Mouse (Mus musculus): ENCODE data around the gene Elk4.
A peak's percentile ranks its signal among the peaks of the same experiment; 100 is the strongest.

Elk4 gene

DNA sequence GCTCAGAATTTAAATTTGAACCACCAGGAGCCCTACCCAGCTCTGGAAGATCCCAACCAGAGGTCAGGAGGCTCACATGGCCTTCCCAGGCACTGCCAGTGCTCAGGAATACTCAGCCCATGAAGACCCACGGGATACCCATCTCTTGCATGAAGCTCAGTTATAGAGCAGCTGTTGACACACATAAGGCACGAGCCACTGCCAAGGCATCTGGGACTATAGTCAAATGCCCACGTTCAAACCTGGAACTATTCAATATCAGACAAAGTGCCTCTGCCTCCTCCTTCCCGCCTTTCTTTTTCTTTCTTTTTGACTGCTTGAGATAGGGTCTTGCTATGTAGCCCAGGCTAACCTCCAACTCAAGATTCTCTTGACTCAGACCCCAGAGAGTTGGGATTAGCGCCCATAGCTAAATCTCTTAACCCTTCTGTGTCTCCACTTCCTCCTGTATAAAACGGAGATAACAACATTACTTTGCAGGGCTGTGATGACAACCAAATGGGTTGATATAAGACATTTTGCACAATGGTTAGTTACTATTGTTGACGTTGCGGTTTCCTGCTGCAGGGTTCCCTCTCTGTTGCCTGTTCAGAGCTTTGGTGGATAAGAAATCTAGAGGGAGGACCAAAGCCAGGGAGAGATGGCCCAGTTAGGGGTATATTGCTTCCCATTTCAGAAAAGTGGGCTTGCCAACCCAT is 58.2 kb downstream of the Elk4 start:
- no peak for DNase-seq (ENCODE audit: low spot score in 2 of 2)

DNA sequence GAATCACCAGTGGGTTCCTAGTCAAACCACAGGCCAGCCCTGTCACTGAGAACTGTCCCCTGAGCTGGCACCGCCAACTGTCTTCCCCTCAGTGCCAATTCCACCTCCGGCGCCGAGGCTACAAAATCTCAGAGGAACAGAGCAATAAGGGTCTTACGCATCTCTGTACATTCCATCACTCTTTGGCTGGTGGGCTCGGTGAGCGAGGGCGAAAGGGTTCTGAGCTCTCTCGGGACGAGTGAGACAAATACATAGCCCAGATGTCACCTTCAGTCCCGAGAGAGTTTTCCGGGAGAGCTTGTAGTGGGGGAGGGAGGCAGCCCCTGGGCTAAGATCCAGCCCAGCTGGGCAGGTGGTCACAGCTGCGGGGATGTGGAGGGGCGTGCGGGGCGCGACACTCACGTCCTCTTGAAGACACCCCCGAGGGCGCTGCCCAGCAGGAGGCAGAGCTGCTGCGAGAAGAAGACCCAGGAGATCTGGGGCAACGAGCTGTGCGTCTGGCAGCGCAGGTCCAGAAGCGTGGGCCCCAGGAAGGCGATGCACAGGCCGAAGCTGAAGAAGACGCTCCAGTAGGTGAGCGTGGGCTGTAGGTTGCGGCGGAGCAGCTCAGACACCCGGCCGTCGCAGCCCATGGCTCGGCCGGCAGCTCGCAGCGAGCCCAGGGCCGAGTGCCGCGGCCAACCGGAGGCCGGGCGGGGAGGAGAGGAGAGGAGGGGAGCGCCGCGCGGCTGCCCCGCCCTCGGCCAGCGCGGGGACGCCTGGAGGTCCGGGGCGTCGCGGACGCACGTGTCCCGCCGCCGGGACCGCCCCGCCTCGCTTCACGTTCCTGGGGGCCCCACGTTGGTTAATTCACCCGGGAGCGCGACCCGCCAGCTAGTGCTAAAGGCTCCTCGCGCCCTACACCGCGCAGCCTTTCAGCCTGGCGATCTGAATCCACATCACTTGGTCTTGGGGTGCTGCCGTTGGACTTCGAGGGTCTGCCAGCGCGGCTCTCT is 60.2 kb downstream of the Elk4 start, which contains the start of gene Mfsd4a:
Mfsd4a (minus strand) TSS at position 802 of the 995 bp plus-strand sequence.
- peak; percentile 33 to 43 for DNase-seq (ENCODE audit: low spot score in 2 of 2)

DNA sequence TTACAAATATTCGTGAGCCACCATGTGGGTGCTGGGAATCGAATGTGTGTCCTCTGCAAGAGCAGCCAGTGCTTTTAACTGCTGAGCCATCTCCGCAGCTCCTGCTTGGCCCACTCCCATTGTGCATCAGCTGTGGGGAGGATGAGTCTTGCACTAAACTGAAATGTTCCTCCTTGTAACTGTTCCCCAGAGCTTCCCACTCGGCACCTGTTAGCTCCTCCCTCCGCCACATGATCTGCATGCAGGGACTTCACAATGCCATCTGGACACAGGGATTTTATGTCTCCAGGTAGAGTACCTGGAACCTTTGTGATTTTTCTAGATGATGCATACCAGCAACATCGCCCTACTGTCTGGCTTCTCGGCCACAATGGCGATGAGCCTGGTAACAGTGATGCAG is 62.0 kb downstream of the Elk4 start:
- no peak for DNase-seq (ENCODE audit: low spot score in 2 of 2)

DNA sequence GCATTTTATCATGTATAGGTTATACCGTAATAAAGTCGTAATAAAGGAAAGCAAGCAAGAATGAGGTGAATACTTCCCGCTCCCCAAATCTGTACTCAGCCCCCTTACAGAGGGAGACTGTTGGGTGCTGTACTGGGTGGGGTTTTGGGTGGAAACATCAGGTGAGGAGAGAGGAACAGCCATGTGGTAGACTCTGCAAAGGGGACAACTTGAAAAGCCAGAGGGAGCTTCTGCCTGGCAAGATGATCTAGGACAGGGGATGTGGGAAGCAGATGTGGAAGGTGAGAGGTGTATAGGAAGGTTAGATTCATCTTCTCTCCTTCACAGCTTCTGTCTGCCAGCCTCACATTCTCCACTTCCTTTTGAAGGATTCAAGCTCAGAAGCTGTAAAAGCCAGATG is 63.3 kb downstream of the Elk4 start:
- no peak for DNase-seq (ENCODE audit: low spot score in 2 of 2)

DNA sequence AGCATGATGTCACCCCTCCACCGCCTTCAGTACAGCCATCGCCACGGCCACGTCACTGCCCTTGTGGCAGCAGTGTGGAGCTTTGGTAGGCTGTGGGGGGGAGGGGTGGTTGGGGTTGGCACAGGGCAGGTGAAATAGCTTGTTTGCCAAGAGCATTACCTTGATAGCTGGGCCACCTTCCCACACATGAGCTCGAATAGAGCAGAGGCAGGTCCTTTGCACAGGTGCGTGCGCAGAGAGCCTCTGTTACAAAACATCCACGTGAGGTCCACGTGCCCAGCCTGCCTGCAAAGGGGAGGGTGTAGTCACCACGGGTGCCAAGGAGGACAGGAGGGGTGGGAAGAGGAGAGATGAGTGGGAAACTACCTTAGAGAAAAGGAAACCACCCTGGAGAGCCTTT is 68.2 kb downstream of the Elk4 start:
- DNase-seq (ENCODE audit: low spot score in 2 of 2) = no peak

DNA sequence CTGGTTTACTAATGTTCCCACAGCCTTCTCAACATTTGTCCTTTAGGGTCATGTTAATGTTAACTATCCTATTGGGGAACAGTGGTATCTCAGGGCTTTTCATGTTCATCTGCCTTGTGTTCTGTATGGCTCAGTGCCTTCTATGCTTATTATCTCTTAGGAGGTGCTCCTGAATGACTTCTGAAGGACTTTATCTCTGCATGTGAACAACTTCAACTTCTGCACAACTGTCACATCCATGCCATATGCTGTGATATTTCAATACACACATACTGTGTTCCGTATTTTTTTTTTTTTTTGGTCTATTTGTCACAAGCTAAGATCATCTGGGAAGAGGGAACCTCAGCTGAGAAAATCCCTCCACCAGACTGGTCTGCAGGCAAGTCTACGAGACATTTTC is 71.0 kb downstream of the Elk4 start:
- DNase-seq (ENCODE audit: low spot score in 2 of 2) = no peak

Measured in heart, adult 9 months (tissue).